ENCODE assay signal across 26 mouse cellular contexts in genomic region chr11:82030171-82030570, GRCm38 (mm10). TPM values are rescaled to one million over a fixed set of nuclear protein-coding genes. Genes with fewer than 3 reads are reported as not detected.
DNase-seq lines count a peak whose midpoint lies in the region; TF ChIP-seq lines count a peak whose summit lies in the region.
"Had no signal": no experiment of that assay in that cellular context is flagged by ENCODE, and none has a peak within 500 bp of the region (broad histone marks: within the 10 kb centered on the region; RNA-seq: fewer than 3 reads in every experiment).

No protein-coding gene starts in this region.

- H3K4me3 ChIP-seq in layer of hippocampus, adult 2 months, result no peak overlapping the region
- H3K4me3 ChIP-seq: embryonic facial prominence, embryonic 13.5 days; embryonic facial prominence, embryonic 15.5 days; erythroblast, embryonic 14.5 days; forebrain, embryonic 10.5 days; forebrain, embryonic 12.5 days had no signal

- DNase-seq in adrenal gland, adult 2 months, result peak; percentile 74
- DNase-seq in adrenal gland, adult 18-20 months (ENCODE audit: low spot score in 2 of 2), result no peak
- peak; percentile 16 for DNase-seq in adrenal gland, postnatal 10 days
- peak; percentile 25 for DNase-seq in adrenal gland, postnatal 25 days
- DNase-seq in layer of hippocampus, adult 2 months (ENCODE audit: low spot score in 2 of 2), result no peak
- DNase-seq in cerebellum, postnatal 36 days, result no peak
- DNase-seq in layer of hippocampus, adult 8-10 months (ENCODE audit: low spot score in 2 of 2), result no peak
- DNase-seq: cerebellum, adult 11-12 months; cerebellum, adult 2 months; cerebellum, adult 9-10 months; cerebellum, postnatal 10 days; cerebellum, postnatal 25 days; embryo, embryonic 11 days had no signal

- TF ChIP-seq CTCF in layer of hippocampus, adult 2 months (conservative IDR thresholded peaks at IDR 0.05), result no peak

- H3K27ac ChIP-seq in layer of hippocampus, adult 2 months, result no peak overlapping the region
- H3K27ac ChIP-seq: embryonic facial prominence, embryonic 13.5 days; embryonic facial prominence, embryonic 15.5 days; forebrain, embryonic 10.5 days; forebrain, embryonic 12.5 days had no signal

RNA-seq across cellular contexts. Expression of gene Ccl2, which starts 5.2 kb away (rescaled TPM):
- total RNA-seq in adrenal gland, adult 2 months (2021), result 1 to 10 TPM in 1 of 2 experiments, under 1 TPM in 1; 0.98 to 2.0 TPM
- polyA plus RNA-seq in adrenal gland, adult 2 months (2012; rRNA removed), result 4.1 and 5.5 TPM in 2 replicates
- total RNA-seq in adrenal gland, adult 18-20 months (2021), result 1 to 10 TPM in 1 of 2 experiments, under 1 TPM in 1; 0.80 to 1.7 TPM
- 1 to 10 TPM in 1 of 2 experiments, under 1 TPM in 1; 0.33 to 1.6 TPM for total RNA-seq in adrenal gland, postnatal 10 days (2021)
- total RNA-seq in adrenal gland, postnatal 25 days (2021), result 0.67 TPM in 1 of 2 replicates, not detected in the other
- total RNA-seq in layer of hippocampus, adult 2 months (2021), result not detected
- total RNA-seq in layer of hippocampus, adult 8-10 months (2022), result under 1 TPM in 1 of 4 experiments, not detected in 3; 0.56 TPM
- polyA plus RNA-seq: cerebellum, adult 2 months; erythroblast, embryonic 14.5 days had no signal

RNA-seq across cellular contexts. Expression of gene Gm17268, which starts 8.2 kb away (rescaled TPM):
- not detected for total RNA-seq in adrenal gland, adult 2 months (2021)
- not detected in 2 replicates for polyA plus RNA-seq in adrenal gland, adult 2 months (2012; rRNA removed)
- total RNA-seq in adrenal gland, adult 18-20 months (2021), result not detected
- total RNA-seq in adrenal gland, postnatal 10 days (2021), result not detected
- total RNA-seq in adrenal gland, postnatal 25 days (2021), result not detected in 2 replicates
- total RNA-seq in layer of hippocampus, adult 2 months (2021), result not detected
- total RNA-seq in layer of hippocampus, adult 8-10 months (2022), result not detected
- total RNA-seq: common myeloid progenitor, adult 5-6 weeks; ES-E14; MEL had no signal
- polyA plus RNA-seq: C2C12; cerebellum, adult 2 months; embryonic facial prominence, embryonic 11.5 days; embryonic facial prominence, embryonic 13.5 days; embryonic facial prominence, embryonic 15.5 days; erythroblast, embryonic 14.5 days; forebrain, embryonic 10.5 days; forebrain, embryonic 12.5 days; forebrain, embryonic 14.5 days; forebrain, embryonic 16.5 days; frontal cortex, adult 2 months had no signal

RNA-seq across cellular contexts. Expression of gene Ccl7, which starts 15.3 kb away (rescaled TPM):
- 1 to 10 TPM in 1 of 2 experiments, under 1 TPM in 1; 0.49 to 2.9 TPM for total RNA-seq in adrenal gland, adult 2 months (2021)
- polyA plus RNA-seq in adrenal gland, adult 2 months (2012; rRNA removed), result 0.28 and 0.48 TPM in 2 replicates
- under 1 TPM in 1 of 2 experiments, not detected in 1; 0.51 TPM for total RNA-seq in adrenal gland, adult 18-20 months (2021)
- 1 to 10 TPM in 1 of 2 experiments, not detected in 1; 1.0 TPM for total RNA-seq in adrenal gland, postnatal 10 days (2021)
- 0.43 and 1.2 TPM in 2 replicates for total RNA-seq in adrenal gland, postnatal 25 days (2021)
- total RNA-seq in layer of hippocampus, adult 2 months (2021), result not detected
- total RNA-seq in layer of hippocampus, adult 8-10 months (2022), result not detected
- total RNA-seq: common myeloid progenitor, adult 5-6 weeks; MEL had no signal
- polyA plus RNA-seq: cerebellum, adult 2 months; embryonic facial prominence, embryonic 11.5 days; erythroblast, embryonic 14.5 days had no signal

RNA-seq across cellular contexts. Expression of gene Ccl11, which starts 27.5 kb away (rescaled TPM):
- 10 to 100 TPM in 1 of 2 experiments, 1 to 10 TPM in 1; 5.2 to 13.8 TPM for total RNA-seq in adrenal gland, adult 2 months (2021)
- 3.3 and 3.5 TPM in 2 replicates for polyA plus RNA-seq in adrenal gland, adult 2 months (2012; rRNA removed)
- 10 to 100 TPM in 1 of 2 experiments, 1 to 10 TPM in 1; 4.6 to 14.4 TPM for total RNA-seq in adrenal gland, adult 18-20 months (2021)
- 1 to 10 TPM; 7.8 to 9.2 TPM for total RNA-seq in adrenal gland, postnatal 10 days (2021)
- 1.3 and 5.0 TPM in 2 replicates for total RNA-seq in adrenal gland, postnatal 25 days (2021)
- under 1 TPM in 1 of 2 experiments, not detected in 1; 0.34 TPM for total RNA-seq in layer of hippocampus, adult 2 months (2021)
- total RNA-seq in layer of hippocampus, adult 8-10 months (2022), result not detected
- total RNA-seq: common myeloid progenitor, adult 5-6 weeks; ES-E14; MEL had no signal
- polyA plus RNA-seq: embryonic facial prominence, embryonic 11.5 days; erythroblast, embryonic 14.5 days; forebrain, embryonic 10.5 days; forebrain, embryonic 12.5 days; forebrain, embryonic 14.5 days; forebrain, embryonic 16.5 days had no signal

Comparison
In these comparisons a context has a peak if more than half of its experiments do, and no peak if none do; other contexts are left out.
1. DNase-seq: peak in adrenal gland, adult 2 months (single experiment), adrenal gland, postnatal 10 days (single experiment) and adrenal gland, postnatal 25 days (single experiment); none in adrenal gland, adult 18-20 months (0 of 2), layer of hippocampus, adult 2 months (0 of 2), cerebellum, postnatal 36 days (0 of 2) and layer of hippocampus, adult 8-10 months (0 of 2).